14 mouse cellular contexts compared by ENCODE assay signal in genomic region chr2:69999097-69999770, GRCm38 (mm10). TPM values are rescaled to one million over a fixed set of nuclear protein-coding genes. Genes with fewer than 3 reads are reported as not detected.
DNase-seq lines count a peak whose midpoint lies in the region; ATAC-seq and TF ChIP-seq lines count a peak whose summit lies in the region.
"Had no signal": no experiment of that assay in that cellular context is flagged by ENCODE, and none has a peak within 500 bp of the region (broad histone marks: within the 10 kb centered on the region; RNA-seq: fewer than 3 reads in every experiment).

No protein-coding gene starts in this region.

- peaks cover 43% of the 10 kb centered on the region for H3K36me3 ChIP-seq in heart, embryonic 12.5 days
- peaks cover 42% of the 10 kb centered on the region for H3K36me3 ChIP-seq in liver, embryonic 12.5 days
- H3K36me3 ChIP-seq in kidney, adult 2 months (ENCODE audit: control insufficient read depth, insufficient read depth, low read length), result peaks cover 4% of the 10 kb centered on the region

- H3K27me3 ChIP-seq in heart, embryonic 12.5 days (replicated peaks), result no peaks in the 10 kb centered on the region
- H3K27me3 ChIP-seq in liver, embryonic 12.5 days (replicated peaks), result no peaks in the 10 kb centered on the region
- H3K27me3 ChIP-seq in kidney, adult 2 months (replicated peaks; ENCODE audit: control insufficient read depth, insufficient read depth, low read length), result no peaks in the 10 kb centered on the region
- H3K27me3 ChIP-seq: limb, embryonic 13.5 days had no signal

- no peaks in the 10 kb centered on the region for H3K4me1 ChIP-seq in heart, embryonic 12.5 days (replicated peaks)
- H3K4me1 ChIP-seq in liver, embryonic 12.5 days, result peaks cover 30% of the 10 kb centered on the region
- H3K4me1 ChIP-seq in kidney, adult 2 months (ENCODE audit: control insufficient read depth, insufficient read depth, low read length), result no peaks in the 10 kb centered on the region
- H3K4me1 ChIP-seq: limb, embryonic 13.5 days had no signal

- no peak overlapping the region for H3K4me2 ChIP-seq in heart, embryonic 12.5 days
- H3K4me2 ChIP-seq in liver, embryonic 12.5 days, result peak overlapping the region; percentile 45
- H3K4me2 ChIP-seq: limb, embryonic 13.5 days had no signal

- no peak overlapping the region for H3K27ac ChIP-seq in heart, embryonic 12.5 days (ENCODE audit: poor library complexity, severe bottlenecking)
- peak overlapping the region; percentile 82 for H3K27ac ChIP-seq in liver, embryonic 12.5 days
- H3K27ac ChIP-seq in kidney, adult 2 months (ENCODE audit: insufficient read depth, low read depth, low read length), result no peak overlapping the region
- H3K27ac ChIP-seq: limb, embryonic 13.5 days had no signal

- 74% methylated on average over 7 of the region's 7 CpGs for WGBS in heart, embryonic 12.5 days
- 61% methylated on average over 7 of the region's 7 CpGs for WGBS in liver, embryonic 12.5 days (ENCODE audit: insufficient replicate concordance)
- WGBS in kidney, adult 2 months, result 93% methylated on average over 7 of the region's 7 CpGs

- no peak overlapping the region for H3K4me3 ChIP-seq in heart, embryonic 12.5 days
- H3K4me3 ChIP-seq in liver, embryonic 12.5 days, result no peak overlapping the region
- no peak overlapping the region for H3K4me3 ChIP-seq in kidney, adult 2 months (ENCODE audit: insufficient read depth, low read depth, low read length)
- H3K4me3 ChIP-seq: limb, embryonic 13.5 days had no signal

- no peak for TF ChIP-seq CTCF in brain, embryonic 14.5 days (IDR thresholded peaks at IDR 0.05; ENCODE audit: borderline replicate concordance, extremely low read depth, insufficient read depth, insufficient read length)
- no peak for TF ChIP-seq CTCF in kidney, adult 2 months (conservative IDR thresholded peaks at IDR 0.05; ENCODE audit: insufficient read depth, insufficient read length, low read depth, low read length)

- peak; percentile 90 for ATAC-seq in heart, embryonic 12.5 days (ENCODE audit: insufficient number of reproducible peaks, low FRiP score)
- peak; percentile 98 for ATAC-seq in liver, embryonic 12.5 days

- no peak overlapping the region for H3K9ac ChIP-seq in heart, embryonic 12.5 days
- H3K9ac ChIP-seq in liver, embryonic 12.5 days, result no peak overlapping the region
- H3K9ac ChIP-seq: limb, embryonic 13.5 days had no signal

- DNase-seq in heart, adult 18-20 months, result no peak
- DNase-seq in brain, embryonic 14.5 days (ENCODE audit: low read depth), result peak; percentile 81
- DNase-seq in retina, postnatal 1 day, result peak; percentile 58
- no peak for DNase-seq in kidney, adult 2 months
- no peak for DNase-seq in adrenal gland, adult 2 months
- DNase-seq in right cerebral cortex, postnatal 36 days (ENCODE audit: low spot score in 2 of 2), result no peak
- DNase-seq: kidney, adult 11 months; layer of hippocampus, adult 9-11 months; thymus, postnatal 4 days had no signal

- H3K9me3 ChIP-seq in heart, embryonic 12.5 days (replicated peaks), result no peaks in the 10 kb centered on the region
- no peaks in the 10 kb centered on the region for H3K9me3 ChIP-seq in liver, embryonic 12.5 days (replicated peaks)
- H3K9me3 ChIP-seq: limb, embryonic 13.5 days had no signal

- no peak for TF ChIP-seq POLR2A in brain, embryonic 14.5 days (IDR thresholded peaks at IDR 0.05; ENCODE audit: borderline replicate concordance, extremely low read depth, insufficient read depth, insufficient read length, poor library complexity, severe bottlenecking)
- no peak for TF ChIP-seq POLR2A in kidney, adult 2 months (IDR thresholded peaks at IDR 0.05; ENCODE audit: low read depth, low read length)

RNA-seq across cellular contexts. Expression of gene Myo3b, which starts 39.7 kb away (rescaled TPM):
- 0.27 and 0.41 TPM in 2 replicates for polyA plus RNA-seq in heart, embryonic 12.5 days (2016; fragmentation: Nextera tagmentation; extraction: Ambion mirVana)
- under 1 TPM in 1 of 2 experiments, not detected in 1; 0.07 TPM for total RNA-seq in heart, adult 18-20 months (2021)
- polyA plus RNA-seq in brain, embryonic 14.5 days (2012; rRNA removed), result 0.33 and 0.46 TPM in 2 replicates
- not detected in 2 replicates for polyA plus RNA-seq in liver, embryonic 12.5 days (2016; fragmentation: Nextera tagmentation; extraction: Ambion mirVana)
- polyA plus RNA-seq in kidney, adult 2 months (2012; rRNA removed), result 1.6 and 1.7 TPM in 2 replicates
- not detected for total RNA-seq in adrenal gland, adult 2 months (2021)
- 0.02 TPM in 1 of 2 replicates, not detected in the other for polyA plus RNA-seq in adrenal gland, adult 2 months (2012; rRNA removed)
- total RNA-seq: gastrocnemius, adult 18-20 months; heart, postnatal 25 days had no signal
- polyA plus RNA-seq: limb, embryonic 13.5 days had no signal

Comparison
In these comparisons a context has a peak if more than half of its experiments do, and no peak if none do; other contexts are left out.
1. DNase-seq: peak in brain, embryonic 14.5 days (single experiment) and retina, postnatal 1 day (single experiment); none in heart, adult 18-20 months (0 of 2), kidney, adult 2 months (single experiment), adrenal gland, adult 2 months (single experiment) and right cerebral cortex, postnatal 36 days (0 of 2).